ENCODE assay signal across 8 mouse cellular contexts in the genomic region with DNA sequence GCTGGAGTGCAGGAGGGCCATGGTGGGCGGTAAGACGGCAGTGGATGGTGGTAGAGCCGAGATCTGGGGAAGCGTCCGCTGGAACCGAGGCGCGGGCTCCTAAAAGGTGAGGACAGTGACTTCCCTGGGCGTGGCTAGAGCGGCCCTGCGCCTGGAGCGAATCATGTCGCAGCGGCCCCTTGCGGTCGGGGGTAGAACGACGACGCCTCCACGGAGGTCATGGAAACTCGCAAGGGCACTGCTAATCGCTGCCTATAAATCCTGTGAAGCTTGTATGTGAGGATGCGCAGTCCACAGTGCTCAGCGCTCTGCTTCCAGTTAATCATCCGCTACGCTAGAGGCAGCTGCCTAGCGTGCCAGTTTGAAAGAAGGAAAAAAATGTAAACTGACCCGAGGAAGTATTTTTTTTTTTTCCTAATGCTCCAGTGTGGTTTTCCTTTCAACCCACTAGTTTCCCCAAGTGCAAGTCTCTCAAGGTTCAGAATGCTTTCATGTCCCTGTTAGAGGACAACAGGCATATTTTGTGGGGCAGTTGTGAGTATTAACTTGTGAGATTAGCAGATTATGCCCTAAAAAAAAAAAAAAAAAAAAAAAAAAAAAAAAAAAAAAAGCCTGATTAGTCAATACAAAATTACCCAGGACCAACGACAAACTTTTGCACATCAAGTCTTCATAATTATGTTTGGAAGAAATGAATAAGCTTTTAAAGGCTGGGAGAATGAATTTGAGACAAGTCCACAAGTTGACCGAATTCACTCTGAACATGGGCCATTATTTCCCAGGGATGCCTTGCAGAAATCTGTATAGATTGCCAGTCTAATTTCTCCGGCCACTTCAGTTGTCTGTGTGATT. TPM values are rescaled to one million over a fixed set of nuclear protein-coding genes. Genes with fewer than 3 reads are reported as not detected.
DNase-seq lines count a peak whose midpoint lies in the region; ATAC-seq lines count a peak whose summit lies in the region.

Gene Got2, minus strand, starts transcription at position 263 of the 852 bp plus-strand sequence.

- H3K4me2 ChIP-seq in hindbrain, embryonic 11.5 days (replicated peaks; ENCODE audit: low read depth, low read length) = peak within 1 kb of the TSS; percentile 64

- H3K27ac ChIP-seq in hindbrain, embryonic 11.5 days (ENCODE audit: low read depth, low read length) = peak within 1 kb of the TSS; percentile 79

- peak within 1 kb of the TSS; percentile 84 for H3K9ac ChIP-seq in hindbrain, embryonic 11.5 days (ENCODE audit: low read depth, low read length)

- H3K9me3 ChIP-seq in hindbrain, embryonic 11.5 days (ENCODE audit: control insufficient read depth, low read length) = no peaks in the 10 kb centered on the region

- peak; percentile 99 for DNase-seq in MN1 (ENCODE audit: low spot score)
- peak; percentile 92 for DNase-seq in cerebellum, adult 9-10 months
- peak; percentile 79 to 95 for DNase-seq in frontal cortex, adult 2 months (ENCODE audit: extremely low spot score in 1 of 2, low spot score in 1 of 2)
- DNase-seq in hindbrain, embryonic 11.5 days (ENCODE audit: low spot score) = peak; percentile 96
- DNase-seq in layer of hippocampus, postnatal 10 days (ENCODE audit: low spot score in 2 of 2) = peak; percentile 93 to 95
- peak; percentile 93 for DNase-seq in lung, postnatal 10 days
- DNase-seq in ovary, postnatal 36 days (ENCODE audit: low spot score) = peak; percentile 88
- DNase-seq in thymus, postnatal 25 days = peak; percentile 91

- H3K4me3 ChIP-seq in hindbrain, embryonic 11.5 days (ENCODE audit: low read depth, low read length) = peak within 1 kb of the TSS; percentile 91

- peaks cover 4% of the 10 kb centered on the region; the same call in 1 of the 2 replicates for H3K4me1 ChIP-seq in hindbrain, embryonic 11.5 days (replicated peaks; ENCODE audit: control insufficient read depth, insufficient read depth, low read length)

- WGBS in hindbrain, embryonic 11.5 days = 9% methylated on average over 29 of the region's 31 CpGs

- ATAC-seq in hindbrain, embryonic 11.5 days (ENCODE audit: low FRiP score) = peak; percentile 90

- H3K36me3 ChIP-seq in hindbrain, embryonic 11.5 days (ENCODE audit: control insufficient read depth, insufficient read depth, low read length) = no peaks in the 10 kb centered on the region

- H3K27me3 ChIP-seq in hindbrain, embryonic 11.5 days (ENCODE audit: control insufficient read depth, insufficient read depth, low read length) = no peaks in the 10 kb centered on the region

RNA-seq across cellular contexts. Expression of gene Got2, which starts in this region (rescaled TPM):
- polyA plus RNA-seq in frontal cortex, adult 2 months (2012; rRNA removed) = 202 and 213 TPM in 2 replicates
- 82.5 and 84.8 TPM in 2 replicates for polyA plus RNA-seq in hindbrain, embryonic 11.5 days (2014; fragmentation: Nextera tagmentation; extraction: Ambion mirVana)
- 100 to 1,000 TPM; 196 to 216 TPM for total RNA-seq in layer of hippocampus, postnatal 10 days (2021)

Comparison
In these comparisons a context has a peak if more than half of its experiments do, and no peak if none do; other contexts are left out.
1. Peak in every context shown above with its lines: DNase-seq, ATAC-seq, H3K4me3 ChIP-seq and H3K27ac ChIP-seq.